Mouse (Mus musculus) megakaryocyte progenitor cell, adult 5-6 weeks (primary cell): ENCODE data around the gene Gemin6. TPM values are rescaled to one million over a fixed set of nuclear protein-coding genes. Genes with fewer than 3 reads are reported as not detected.
"Not testable (repeated sequence)": the region's sequence is repeated elsewhere in the genome, so short reads cannot be mapped to it uniquely, and the experiment has no call there.

Source experiments
- ATAC-seq: replicated peaks from 2 replicates; pipeline ENCODE4 v1.8.0; 2016; ENCODE audit warnings: mild to moderate bottlenecking, moderate TSS enrichment, inconsistent platforms; ENCODE audit not compliant: poor library complexity
- total RNA-seq, 2 experiments: library from RNA; stranded (forward) in 1 of 2; stranded (reverse) in 1 of 2; fragments of 157-497, 149-512 nt in 1 of 2; fragments of 200-1000 nt in 1 of 2; gene quantifications; 2 replicates each; pipeline versions ENCODE4 v1.2.3 to v1.2.4; 2015 to 2017

The Gemin6 gene
- total RNA-seq (2015) (44.5 and 47.4 TPM in 2 replicates), total RNA-seq (2017) (44.8 and 51.5 TPM in 2 replicates)

- ATAC-seq: peak; percentile 93
Observed at GRCm38 (mm10) chr17:80224326-80225116, at the start of gene Gemin6. Gene Gemin6 (plus strand): TSS chr17:80224441.

DNA sequence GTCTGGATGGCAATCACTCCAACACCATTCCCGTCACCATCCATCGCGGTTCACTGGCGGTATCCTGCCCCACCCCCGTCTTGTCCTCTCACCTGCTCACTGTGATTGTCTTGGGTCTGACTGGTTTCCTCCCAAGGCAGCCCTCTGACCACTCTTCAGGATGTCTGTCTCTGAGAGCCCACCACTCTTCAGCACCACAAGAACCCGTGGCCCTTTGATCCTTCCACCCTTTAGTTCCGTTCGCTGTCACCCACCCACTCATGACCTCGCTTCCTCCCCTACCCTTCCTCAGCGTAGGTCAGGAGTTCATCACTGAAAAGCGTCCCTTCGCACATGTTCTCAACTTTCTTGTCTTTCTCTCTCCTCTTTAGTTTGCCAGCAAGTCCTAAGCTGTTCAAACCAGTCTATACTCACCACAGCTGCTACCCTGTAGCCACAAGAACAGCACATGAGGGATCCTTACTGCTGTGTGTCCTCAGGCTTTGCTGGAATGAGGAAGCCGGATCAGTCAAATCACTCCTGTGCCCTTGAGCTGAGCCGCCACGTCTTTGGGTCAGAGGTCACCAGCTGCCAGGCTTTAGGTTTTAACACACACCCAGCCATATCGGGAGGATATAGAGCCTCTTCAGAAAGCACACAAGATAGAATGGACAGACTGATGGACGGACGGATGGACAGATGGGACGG lies 49.4 kb upstream of the Gemin6 start:
- ATAC-seq: peak; percentile 27

DNA sequence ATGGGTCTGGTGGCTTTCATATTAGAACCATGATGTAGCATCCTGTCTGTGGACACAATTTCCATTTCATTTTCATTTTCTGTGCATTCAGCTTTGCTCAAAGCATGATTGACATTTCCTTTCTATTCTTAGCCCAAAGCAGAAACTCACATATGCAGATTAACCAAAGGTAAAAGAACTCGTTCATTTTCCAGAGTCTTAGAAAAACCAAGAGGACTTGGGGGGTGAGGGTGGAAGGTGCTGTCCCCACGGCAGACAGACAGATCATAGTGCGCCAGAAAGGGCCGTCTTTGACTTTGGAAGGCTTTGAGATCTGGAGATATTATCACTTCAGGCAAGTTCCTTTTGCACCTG lies 48.9 kb upstream of the Gemin6 start:
- ATAC-seq: 0 out of 2 replicates have a peak, but pooled peaks have one; percentile 1

- ATAC-seq: no peak
Observed at GRCm38 (mm10) chr17:80175966-80176365, 48.3 kb upstream of the Gemin6 start.

DNA sequence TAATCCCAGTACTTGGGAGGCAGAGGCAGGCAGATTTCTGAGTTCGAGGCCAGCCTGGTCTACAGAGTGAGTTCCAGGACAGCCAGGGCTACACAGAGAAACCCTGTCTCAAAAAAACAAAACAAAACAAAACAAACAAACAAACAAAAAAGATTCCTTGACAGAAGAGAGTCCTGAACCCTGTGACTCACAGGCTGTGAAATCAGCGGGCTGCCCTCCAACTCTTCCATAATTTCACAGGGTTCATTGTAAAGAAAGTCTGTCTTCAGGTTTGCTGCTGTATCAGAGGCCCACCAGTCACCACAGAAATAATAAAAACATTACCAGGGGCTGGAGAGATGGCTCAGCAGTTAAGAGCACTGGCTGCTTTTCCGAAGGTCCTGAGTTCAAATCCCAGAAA lies 45.4 kb upstream of the Gemin6 start:
- not testable (repeated sequence) for ATAC-seq

DNA sequence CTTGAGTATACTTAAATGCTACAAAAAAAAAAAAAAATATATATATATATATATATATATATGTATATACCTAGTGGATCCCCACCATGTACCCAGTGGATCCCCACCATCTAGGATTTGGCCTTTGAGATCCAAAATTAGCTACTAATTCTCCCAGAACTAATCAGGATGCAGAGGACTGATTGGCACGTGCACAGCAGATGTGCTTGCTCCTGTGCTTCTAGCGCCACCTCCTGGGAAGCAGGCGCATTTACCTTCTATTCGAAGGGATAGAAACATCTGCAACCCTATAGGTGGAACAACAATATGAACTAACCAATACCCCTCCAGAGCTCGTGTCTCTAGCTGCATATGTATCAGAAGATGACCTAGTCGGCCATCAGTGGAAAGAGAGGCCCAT lies 44.3 kb upstream of the Gemin6 start:
- ATAC-seq: peak; percentile 100

- ATAC-seq: no peak
Observed at GRCm38 (mm10) chr17:80180468-80180867, 43.8 kb upstream of the Gemin6 start.

DNA sequence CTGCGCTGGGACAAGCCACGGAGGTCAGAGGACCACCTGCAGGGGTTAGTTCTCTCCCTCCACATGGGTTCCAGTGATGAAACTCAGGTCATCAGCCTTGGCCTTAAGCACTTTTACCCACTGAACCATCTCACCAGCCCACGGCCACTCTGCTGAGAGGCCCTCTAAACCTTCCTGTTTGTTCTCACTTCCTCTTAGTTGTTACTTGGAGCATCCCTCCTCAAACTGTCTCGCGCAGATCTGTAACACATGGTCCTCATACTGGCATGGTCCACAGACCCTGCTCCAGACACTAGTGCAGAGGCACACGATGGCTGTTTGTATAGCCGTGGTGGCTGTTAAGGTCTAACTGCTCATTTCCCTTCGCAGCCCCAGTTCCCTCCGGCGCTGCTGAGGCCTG lies 40.6 kb upstream of the Gemin6 start:
- ATAC-seq: no peak; the same call in 1 of the 2 replicates

- peak; percentile 73 for ATAC-seq
Observed at GRCm38 (mm10) chr17:80193075-80193474, 31.2 kb upstream of the Gemin6 start.

- ATAC-seq: no peak
Observed at GRCm38 (mm10) chr17:80199160-80199778, 25.0 kb upstream of the Gemin6 start.

GRCm38 (mm10) chr17:80205657-80206056 lies 18.6 kb upstream of the Gemin6 start:
- no peak for ATAC-seq

- ATAC-seq: peak; percentile 19
Observed at GRCm38 (mm10) chr17:80206301-80206670, 18.0 kb upstream of the Gemin6 start.

DNA sequence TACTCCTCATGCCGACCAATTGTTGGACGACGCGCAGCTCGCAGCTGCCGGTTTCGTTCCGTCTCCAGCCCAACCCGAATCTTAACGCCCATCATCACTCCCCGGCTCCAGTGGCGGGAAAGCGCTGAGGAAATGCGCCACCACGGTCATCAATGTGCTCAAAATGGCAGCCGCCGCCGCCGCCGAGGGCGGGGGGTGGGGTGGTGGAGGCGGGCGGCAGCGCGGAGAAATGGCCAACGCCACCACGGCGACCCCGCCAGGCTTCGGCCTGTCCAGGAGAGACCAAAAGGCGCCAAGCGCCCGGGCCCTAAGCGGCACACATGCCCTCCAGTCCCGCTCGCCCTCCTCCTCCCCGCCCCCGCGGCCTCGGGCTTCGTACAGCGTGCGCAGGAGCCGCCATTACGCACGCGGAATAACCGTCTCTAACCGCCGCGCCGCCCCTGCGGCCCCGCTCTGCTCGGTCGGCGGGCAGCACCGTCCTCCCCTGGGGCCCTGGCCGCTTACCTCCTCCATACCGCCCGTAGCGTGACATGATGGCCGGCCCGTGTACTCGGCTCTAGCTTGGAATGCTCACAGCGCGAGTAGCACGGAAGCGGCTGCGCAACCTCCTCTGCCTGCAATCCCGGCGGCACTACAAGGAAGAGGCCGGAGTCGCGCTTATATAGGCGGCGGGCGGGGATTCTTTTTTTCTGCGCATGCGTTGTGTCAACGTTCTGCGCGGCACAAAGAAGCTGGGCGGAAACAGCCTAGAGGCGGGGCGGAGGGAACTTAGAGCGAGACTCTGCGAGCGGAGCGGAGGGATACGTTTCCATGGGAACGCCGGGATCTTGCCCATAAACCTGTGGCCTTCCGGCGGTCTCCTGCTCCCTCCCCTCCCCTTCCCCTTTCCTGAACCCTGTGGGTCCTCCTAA lies 17.3 kb upstream of the Gemin6 start, which contains the start of the genes Srsf7 and Ttc39d:
Srsf7 (minus strand) TSS at position 637 of the 911 bp plus-strand sequence.
Ttc39d (plus strand) TSS at position 790 of the 911 bp plus-strand sequence.
- peak; percentile 86 for ATAC-seq

GRCm38 (mm10) chr17:80213998-80214397 lies 10.2 kb upstream of the Gemin6 start:
- not testable (repeated sequence) for ATAC-seq

- no peak for ATAC-seq
Observed at GRCm38 (mm10) chr17:80220131-80220530, 4.1 kb upstream of the Gemin6 start.

- ATAC-seq: no peak
Observed at GRCm38 (mm10) chr17:80221202-80221601, 3.0 kb upstream of the Gemin6 start.

DNA sequence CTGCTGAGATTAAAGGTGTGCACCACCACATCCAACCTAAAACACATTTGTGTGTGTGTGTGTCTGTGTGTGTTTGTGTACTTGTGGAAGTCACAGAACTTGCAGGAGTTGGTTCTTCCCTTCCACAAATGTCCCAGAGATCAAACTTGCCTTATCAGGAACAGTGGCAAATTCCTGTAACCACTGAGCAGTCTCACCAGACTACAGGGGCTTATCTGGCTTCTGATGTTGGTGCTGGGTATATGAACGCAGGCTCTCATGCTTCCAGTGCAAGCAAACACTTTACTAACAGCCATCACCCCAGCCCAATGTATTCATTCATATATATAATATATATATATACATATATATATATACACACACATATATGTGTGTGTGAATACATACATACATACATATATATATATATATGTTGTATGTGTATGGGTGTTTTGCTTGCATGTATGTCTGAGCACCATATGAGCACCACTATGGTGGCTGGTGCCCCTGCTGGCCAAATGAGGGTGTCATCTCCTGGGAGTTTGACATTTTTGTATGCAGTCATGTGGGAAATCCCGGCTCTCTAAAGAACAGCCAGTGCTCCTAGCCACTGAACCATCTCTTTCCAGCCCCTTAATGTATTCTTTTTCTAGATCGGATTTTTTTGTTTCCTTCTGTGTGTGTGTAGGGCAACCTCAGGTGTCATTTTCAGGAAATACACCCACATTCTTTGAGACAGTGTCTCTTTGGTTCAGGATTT lies 2.2 kb upstream of the Gemin6 start:
- ATAC-seq: peak; percentile 53

DNA sequence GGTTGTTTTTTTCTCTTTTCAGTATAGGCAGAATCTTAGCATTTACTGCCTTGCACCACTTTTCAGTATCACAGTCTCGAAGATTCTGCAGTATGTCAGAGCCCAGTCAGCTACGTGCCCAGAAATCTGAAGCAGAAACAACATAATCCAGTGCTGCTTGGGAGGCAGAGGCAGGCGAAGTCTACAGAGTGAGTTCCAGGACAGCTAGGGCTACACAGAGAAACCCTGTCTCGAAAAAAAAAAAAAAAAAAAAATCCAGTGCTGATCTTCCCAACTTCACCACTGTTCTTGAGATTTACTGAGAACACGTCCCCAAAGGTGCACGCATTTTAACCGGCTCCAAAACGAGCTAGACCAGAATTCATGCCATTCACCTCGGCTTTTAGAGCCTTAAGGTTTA lies 412 bp upstream of the Gemin6 start:
- ATAC-seq: peak; percentile 24; the same call in 1 of the 2 replicates

GRCm38 (mm10) chr17:80225142-80225541 lies 901 bp downstream of the Gemin6 start:
- not testable (repeated sequence) for ATAC-seq

GRCm38 (mm10) chr17:80229396-80229795 lies 5.2 kb downstream of the Gemin6 start:
- ATAC-seq: no peak
